Mouse (Mus musculus): Measurements from ENCODE around the gene Atxn7.

The Atxn7 gene

GRCm38 (mm10) chr14:14063382-14063781 is 102.1 kb downstream of the Atxn7 start:
- DNase-seq (ENCODE audit: low spot score in 2 of 2), result no peak

GRCm38 (mm10) chr14:14064486-14065141 is 103.4 kb downstream of the Atxn7 start:
- no peak for DNase-seq (ENCODE audit: low spot score in 2 of 2)

- DNase-seq (ENCODE audit: low spot score in 2 of 2), result no peak
Observed at GRCm38 (mm10) chr14:14065142-14065498, 103.9 kb downstream of the Atxn7 start.

GRCm38 (mm10) chr14:14066241-14066640 is 105.0 kb downstream of the Atxn7 start:
- no peak for DNase-seq (ENCODE audit: low spot score in 2 of 2)

- peak in 1 of 2 experiments; percentile 14 for DNase-seq (ENCODE audit: low spot score in 2 of 2)
Observed at GRCm38 (mm10) chr14:14067648-14068472, 106.6 kb downstream of the Atxn7 start.

GRCm38 (mm10) chr14:14068553-14068952 is 107.3 kb downstream of the Atxn7 start:
- DNase-seq (ENCODE audit: low spot score in 2 of 2), result no peak

GRCm38 (mm10) chr14:14070541-14071315 is 109.5 kb downstream of the Atxn7 start:
- DNase-seq (ENCODE audit: low spot score in 2 of 2), result no peak

- no peak for DNase-seq (ENCODE audit: low spot score in 2 of 2)
Observed at GRCm38 (mm10) chr14:14071456-14071855, 110.2 kb downstream of the Atxn7 start.

- DNase-seq (ENCODE audit: low spot score in 2 of 2), result no peak
Observed at GRCm38 (mm10) chr14:14080604-14081194, 119.5 kb downstream of the Atxn7 start.

GRCm38 (mm10) chr14:14083811-14084210 is 122.6 kb downstream of the Atxn7 start:
- no peak for DNase-seq (ENCODE audit: low spot score in 2 of 2)

- DNase-seq (ENCODE audit: low spot score in 2 of 2), result no peak
Observed at GRCm38 (mm10) chr14:14086711-14087263, 125.5 kb downstream of the Atxn7 start.

GRCm38 (mm10) chr14:14087348-14087747 is 126.1 kb downstream of the Atxn7 start:
- DNase-seq (ENCODE audit: low spot score in 2 of 2), result no peak

GRCm38 (mm10) chr14:14088016-14088791 is 127.0 kb downstream of the Atxn7 start:
- no peak for DNase-seq (ENCODE audit: low spot score in 2 of 2)

- no peak for DNase-seq (ENCODE audit: low spot score in 2 of 2)
Observed at GRCm38 (mm10) chr14:14090571-14090970, 129.3 kb downstream of the Atxn7 start.

- peak; percentile 84 to 91 for DNase-seq (ENCODE audit: low spot score in 2 of 2)
Observed at GRCm38 (mm10) chr14:14098330-14098980, 137.2 kb downstream of the Atxn7 start.

GRCm38 (mm10) chr14:14100773-14101280 is 139.6 kb downstream of the Atxn7 start:
- DNase-seq (ENCODE audit: low spot score in 2 of 2), result no peak

GRCm38 (mm10) chr14:14101296-14101695 is 140.1 kb downstream of the Atxn7 start:
- no peak for DNase-seq (ENCODE audit: low spot score in 2 of 2)

- DNase-seq (ENCODE audit: low spot score in 2 of 2), result no peak
Observed at GRCm38 (mm10) chr14:14104213-14104929, 143.1 kb downstream of the Atxn7 start.

- no peak for DNase-seq (ENCODE audit: low spot score in 2 of 2)
Observed at GRCm38 (mm10) chr14:14104930-14105318, 143.7 kb downstream of the Atxn7 start.
